Mouse (Mus musculus) embryonic facial prominence, embryonic 12.5 days (tissue): ENCODE measurements around the gene 6030468B19Rik. TPM values are rescaled to one million over a fixed set of nuclear protein-coding genes. Genes with fewer than 3 reads are reported as not detected.
"Not testable (repeated sequence)": the region's sequence is repeated elsewhere in the genome, so short reads cannot be mapped to it uniquely, and the experiment has no call there.

Source experiments
- ATAC-seq: fragments of 200-750 bp; cut with Nextera tagmentation; 2 replicates; pipeline ENCODE4 v1.8.0; 2017; ENCODE audit not compliant: insufficient number of reproducible peaks, insufficient read depth, low FRiP score, low TSS enrichment
- H3K27ac ChIP-seq: fragments of 300-500 bp; sonication (generic); 2 replicates; pipeline ENCODE4 v1.5.1; 2016; ENCODE audit warnings: mild to moderate bottlenecking
- H3K27me3 ChIP-seq: fragments of 300-500 bp; sonication (generic); 2 replicates; pipeline ENCODE4 v1.6.1; 2016; ENCODE audit warnings: mild to moderate bottlenecking, moderate library complexity
- H3K36me3 ChIP-seq: fragments of 300-500 bp; sonication (generic); 2 replicates; pipeline ENCODE4 v1.6.1; 2016; ENCODE audit warnings: mild to moderate bottlenecking
- H3K4me1 ChIP-seq: fragments of 300-500 bp; sonication (generic); 2 replicates; pipeline ENCODE4 v1.6.1; 2016
- H3K4me2 ChIP-seq: fragments of 300-500 bp; sonication (generic); replicated peaks from 2 replicates; pipeline ENCODE4 v1.6.1; 2016; ENCODE audit warnings: mild to moderate bottlenecking, moderate library complexity
- H3K4me3 ChIP-seq: fragments of 300-500 bp; sonication (generic); 2 replicates; pipeline ENCODE4 v1.5.1; 2016; ENCODE audit warnings: mild to moderate bottlenecking
- H3K9ac ChIP-seq: fragments of 300-500 bp; sonication (generic); 2 replicates; pipeline ENCODE4 v1.6.1; 2016; ENCODE audit warnings: mild to moderate bottlenecking, moderate library complexity
- H3K9me3 ChIP-seq: fragments of 300-500 bp; sonication (generic); 2 replicates; pipeline ENCODE4 v1.6.1; 2016; ENCODE audit warnings: mild to moderate bottlenecking, moderate library complexity
- WGBS: fragments of 180-500 bp; shearing (Covaris S2); methylation state at CpG from one replicate; pipeline ENCODE4 v1.1.7; 2016; 5-methylcytosine and 5-hydroxymethylcytosine counted together
- polyA plus RNA-seq: library from polyadenylated mRNA; unstranded; fragments of >200 nt; fragmentation: Nextera tagmentation; extraction: Ambion mirVana; gene quantifications from 2 replicates; pipeline ENCODE4 v1.2.1, GENCODE M21; 2016

6030468B19Rik gene
- polyA plus RNA-seq, 1 experiment from 2014 or later: 0.26 TPM

DNA sequence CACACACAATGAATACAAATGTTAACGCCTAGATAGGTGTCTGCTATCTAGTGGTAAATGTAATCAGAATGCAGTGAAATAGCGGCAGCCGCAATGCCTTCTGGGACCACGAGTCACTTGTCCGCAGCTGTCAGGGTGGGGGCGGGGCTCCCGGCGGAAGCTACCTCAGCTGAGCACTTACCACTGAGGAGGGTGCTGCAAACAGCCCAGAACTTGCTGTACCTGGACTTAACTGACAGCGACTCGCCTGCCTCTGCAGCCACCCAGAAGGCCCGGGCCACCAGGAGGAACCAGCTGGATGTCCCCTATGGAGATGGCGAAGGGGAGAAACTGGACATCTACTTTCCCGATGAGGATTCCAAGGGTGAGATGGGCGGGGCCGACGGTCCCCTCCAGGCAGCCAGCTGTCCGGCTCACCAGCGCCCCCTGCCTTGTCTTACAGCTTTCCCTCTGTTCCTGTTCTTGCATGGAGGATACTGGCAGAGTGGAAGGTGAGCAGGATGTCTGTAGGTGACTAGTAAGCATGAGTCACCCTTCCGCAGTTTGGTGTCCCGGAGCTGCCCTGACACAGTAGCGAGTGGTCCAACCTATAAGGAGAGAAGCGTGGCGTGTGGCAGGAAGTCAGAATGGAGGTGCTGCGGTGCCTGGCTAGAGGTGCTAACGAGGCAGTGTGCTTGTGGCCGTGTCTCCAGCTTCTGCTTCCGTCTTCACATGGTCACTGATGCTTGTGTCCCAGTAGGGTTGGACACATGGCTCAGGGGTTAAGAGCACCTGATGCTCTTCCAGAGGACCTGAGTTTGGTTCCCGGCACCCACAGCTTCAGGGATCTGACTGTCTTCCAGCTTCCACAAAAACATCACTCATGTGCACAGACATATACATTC is 34.9 kb downstream of the 6030468B19Rik start:
- ATAC-seq: no peak
- no peaks in the 10 kb centered on the region for H3K27me3 ChIP-seq
- WGBS: 19% methylated on average over 28 of the region's 28 CpGs
- peak overlapping the region; percentile 44 for H3K4me2 ChIP-seq
- no peak overlapping the region for H3K9ac ChIP-seq
- no peak overlapping the region for H3K27ac ChIP-seq
- H3K4me3 ChIP-seq: peak overlapping the region; percentile 24; the same call in 1 of the 2 replicates
- H3K36me3 ChIP-seq: no peaks in the 10 kb centered on the region
- H3K9me3 ChIP-seq: no peaks in the 10 kb centered on the region
- H3K4me1 ChIP-seq: peaks cover 26% of the 10 kb centered on the region; the same call in 1 of the 2 replicates

DNA sequence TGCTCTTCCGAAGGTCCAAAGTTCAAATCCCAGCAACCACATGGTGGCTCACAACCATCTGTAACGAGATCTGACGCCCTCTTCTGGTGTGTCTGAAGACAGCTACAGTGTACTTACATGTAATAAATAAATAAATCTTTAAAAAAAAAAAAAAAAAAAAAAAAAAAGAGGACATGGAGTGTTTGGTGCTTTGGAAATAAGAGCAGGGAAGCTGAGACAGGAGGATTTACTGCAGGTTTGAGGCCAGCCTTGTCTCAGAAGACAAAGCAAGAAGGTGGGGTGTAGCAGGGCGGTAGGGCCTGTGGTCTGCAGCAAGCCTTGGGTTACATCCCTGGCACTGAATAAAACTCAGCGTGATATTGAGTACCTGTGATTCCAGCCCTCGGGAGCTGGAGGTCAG is 36.0 kb downstream of the 6030468B19Rik start:
- ATAC-seq: not testable (repeated sequence)

DNA sequence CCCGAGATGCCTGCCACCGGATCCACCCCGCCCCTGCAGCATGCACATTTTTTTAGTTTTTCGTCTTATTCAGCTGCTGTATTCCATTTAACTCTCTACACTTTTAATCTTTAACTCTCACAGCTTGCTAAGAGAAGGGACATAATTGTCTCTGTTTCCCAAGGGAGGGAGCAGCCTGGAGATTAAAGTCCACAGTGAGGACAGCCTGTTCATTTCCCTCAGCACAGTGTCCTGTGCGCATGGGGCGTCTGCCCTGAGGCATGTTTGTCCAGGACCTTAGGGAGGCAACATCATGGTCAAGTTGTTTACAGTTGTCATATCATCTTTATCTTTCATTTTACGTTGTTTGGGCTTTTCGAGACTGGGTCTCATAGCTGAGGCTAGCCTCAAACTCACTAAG is 36.6 kb downstream of the 6030468B19Rik start:
- Histone ChIP-seq H3K27ac (no peak overlapping the region), H3K4me2 (no peak overlapping the region), H3K27me3 (no peaks in the 10 kb centered on the region), H3K4me3 (no peak overlapping the region), H3K9me3 (no peaks in the 10 kb centered on the region), H3K9ac (no peak overlapping the region), H3K4me1 (peaks cover 15% of the 10 kb centered on the region; the same call in 1 of the 2 replicates), H3K36me3 (no peaks in the 10 kb centered on the region)
- ATAC-seq: no peak
- WGBS: 91% methylated on average over 8 of the region's 8 CpGs

More for the DNA sequence above, 36.0 kb downstream of the 6030468B19Rik start:
- not testable (repeated sequence) for H3K36me3 ChIP-seq, H3K4me2 ChIP-seq, H3K27ac ChIP-seq, H3K4me3 ChIP-seq, H3K9ac ChIP-seq, H3K9me3 ChIP-seq, H3K27me3 ChIP-seq
- 75% methylated on average over 6 of the region's 6 CpGs for WGBS
- H3K4me1 ChIP-seq: peaks cover 18% of the 10 kb centered on the region; the same call in 1 of the 2 replicates

DNA sequence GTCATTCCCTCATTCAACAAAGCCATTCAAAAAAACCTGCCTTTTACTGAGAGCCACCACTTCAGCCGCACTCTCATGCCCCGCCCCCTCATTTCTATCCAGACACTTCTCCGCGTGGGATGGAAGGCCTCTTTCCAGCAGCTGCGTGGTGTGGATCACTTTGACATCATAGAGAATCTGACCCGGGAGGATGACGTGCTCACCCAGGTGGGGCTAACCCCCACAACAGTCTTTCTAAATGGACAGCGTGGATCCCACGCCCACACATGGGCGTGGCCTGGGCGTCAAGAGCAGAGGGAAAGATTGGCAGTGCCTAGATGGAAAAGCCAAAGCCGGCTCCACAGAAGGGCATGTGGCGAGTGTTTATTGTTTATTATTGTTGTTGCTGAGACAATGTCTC is 38.8 kb downstream of the 6030468B19Rik start:
- Histone ChIP-seq H3K27ac (no peak overlapping the region), H3K9ac (no peak overlapping the region), H3K9me3 (no peaks in the 10 kb centered on the region), H3K36me3 (no peaks in the 10 kb centered on the region), H3K4me3 (0 out of 2 replicates have a peak overlapping the region, but pooled peaks have one; percentile 7), H3K4me2 (peak overlapping the region; percentile 38), H3K27me3 (no peaks in the 10 kb centered on the region), H3K4me1 (peaks cover 13% of the 10 kb centered on the region; the same call in 1 of the 2 replicates)
- 28% methylated on average over 13 of the region's 13 CpGs for WGBS
- no peak for ATAC-seq

DNA sequence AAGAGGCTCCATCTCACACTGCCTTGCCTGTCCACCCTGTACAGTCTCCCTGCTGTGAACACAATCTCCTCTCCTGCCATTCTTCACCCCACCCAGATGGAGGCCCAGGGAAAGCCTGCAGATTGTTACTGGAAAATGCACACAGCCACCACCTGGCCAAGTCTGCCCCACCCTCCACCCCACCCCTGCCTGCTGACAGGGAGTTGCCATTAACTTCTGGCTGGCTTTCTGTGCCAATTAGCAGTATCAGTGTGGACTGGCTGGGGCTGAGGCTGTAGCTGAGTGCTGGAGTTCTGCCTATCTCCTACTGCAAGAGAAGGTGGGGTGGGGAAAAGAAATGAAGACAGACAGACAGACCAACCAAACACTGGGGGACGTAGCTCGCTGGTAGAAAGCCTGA is 41.1 kb downstream of the 6030468B19Rik start:
- no peak overlapping the region for H3K9ac ChIP-seq
- H3K27ac ChIP-seq: 0 out of 2 replicates have a peak overlapping the region, but pooled peaks have one; percentile 26
- no peaks in the 10 kb centered on the region for H3K36me3 ChIP-seq
- H3K27me3 ChIP-seq: no peaks in the 10 kb centered on the region
- WGBS: 61% methylated on average over 2 of the region's 2 CpGs
- no peak for ATAC-seq
- no peak overlapping the region for H3K4me3 ChIP-seq
- H3K4me1 ChIP-seq: 0 out of 2 replicates have a peak, but pooled peaks cover 7% of the 10 kb centered on the region
- H3K9me3 ChIP-seq: no peaks in the 10 kb centered on the region
- no peak overlapping the region for H3K4me2 ChIP-seq

- Histone ChIP-seq H3K4me1 (0 out of 2 replicates have a peak, but pooled peaks cover 7% of the 10 kb centered on the region), H3K27ac (no peak overlapping the region), H3K9me3 (no peaks in the 10 kb centered on the region), H3K9ac (no peak overlapping the region), H3K4me3 (no peak overlapping the region), H3K36me3 (no peaks in the 10 kb centered on the region), H3K27me3 (no peaks in the 10 kb centered on the region), H3K4me2 (no peak overlapping the region)
- ATAC-seq: no peak
- WGBS: 90% methylated on average over 1 of the region's 1 CpGs
Measured at GRCm38 (mm10) chr11:117839021-117839420, 41.6 kb downstream of the 6030468B19Rik start.

- H3K4me3 ChIP-seq: no peak overlapping the region
- H3K27me3 ChIP-seq: no peaks in the 10 kb centered on the region
- H3K9ac ChIP-seq: no peak overlapping the region
- H3K4me1 ChIP-seq: 0 out of 2 replicates have a peak, but pooled peaks cover 7% of the 10 kb centered on the region
- no peaks in the 10 kb centered on the region for H3K9me3 ChIP-seq
- no peak overlapping the region for H3K4me2 ChIP-seq
- ATAC-seq: no peak
- H3K27ac ChIP-seq: no peak overlapping the region
- H3K36me3 ChIP-seq: no peaks in the 10 kb centered on the region
- WGBS: 56% methylated on average over 1 of the region's 1 CpGs
Measured at GRCm38 (mm10) chr11:117840910-117841309, 43.5 kb downstream of the 6030468B19Rik start.

DNA sequence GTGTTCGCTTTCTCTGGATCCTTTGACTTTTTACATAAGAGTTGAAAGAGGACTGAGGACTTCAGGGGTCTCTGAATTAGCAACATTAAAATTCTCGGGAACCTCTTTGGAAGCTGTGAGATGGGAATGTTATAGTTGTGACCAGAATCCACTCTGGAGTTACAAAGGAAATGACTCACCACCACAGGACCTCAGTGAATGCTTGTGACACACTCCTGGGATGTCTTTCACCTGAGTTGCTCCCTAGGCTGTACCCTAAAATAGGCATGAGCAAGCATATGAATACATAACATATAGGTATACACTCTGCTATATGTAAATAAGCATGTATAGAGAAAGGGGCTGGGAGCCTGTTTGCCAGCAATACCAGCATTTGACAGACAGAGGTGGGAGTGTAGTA is 46.0 kb downstream of the 6030468B19Rik start:
- WGBS: 87% methylated on average over 2 of the region's 2 CpGs

DNA sequence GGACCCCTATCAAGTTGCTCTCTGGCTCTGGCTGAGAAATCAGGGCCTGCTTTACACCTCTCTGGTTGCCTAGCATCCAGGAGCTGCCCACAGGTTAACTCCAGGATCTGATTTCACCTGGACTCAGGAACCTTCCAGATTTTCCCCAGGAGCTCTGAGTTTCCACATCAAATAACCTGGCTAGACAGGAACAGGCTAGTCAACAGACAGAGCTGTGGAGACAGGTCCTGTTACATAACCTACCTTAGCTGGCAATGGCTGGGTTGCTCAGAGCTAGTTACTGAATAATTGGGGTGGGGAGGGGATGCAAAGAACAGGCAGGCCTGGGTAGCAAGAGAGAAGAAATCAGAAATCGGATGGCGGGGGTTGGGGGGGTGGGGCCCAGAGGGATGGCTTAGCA is 47.5 kb downstream of the 6030468B19Rik start:
- no peak overlapping the region for H3K4me2 ChIP-seq
- H3K4me3 ChIP-seq: no peak overlapping the region
- no peak overlapping the region for H3K9ac ChIP-seq
- peaks cover 17% of the 10 kb centered on the region for H3K4me1 ChIP-seq
- no peaks in the 10 kb centered on the region for H3K36me3 ChIP-seq
- H3K27ac ChIP-seq: peak overlapping the region; percentile 9; the same call in 1 of the 2 replicates
- H3K27me3 ChIP-seq: no peaks in the 10 kb centered on the region
- 86% methylated on average over 2 of the region's 2 CpGs for WGBS
- H3K9me3 ChIP-seq: no peaks in the 10 kb centered on the region
- ATAC-seq: no peak

More for the DNA sequence above, 46.0 kb downstream of the 6030468B19Rik start:
- Histone ChIP-seq H3K4me2 (no peak overlapping the region), H3K9ac (no peak overlapping the region), H3K36me3 (no peaks in the 10 kb centered on the region), H3K27ac (no peak overlapping the region), H3K4me1 (peaks cover 11% of the 10 kb centered on the region), H3K4me3 (no peak overlapping the region), H3K9me3 (no peaks in the 10 kb centered on the region), H3K27me3 (no peaks in the 10 kb centered on the region)
- ATAC-seq: no peak

GRCm38 (mm10) chr11:117845651-117846050 is 48.2 kb downstream of the 6030468B19Rik start:
- H3K36me3 ChIP-seq: no peaks in the 10 kb centered on the region
- no peak for ATAC-seq
- 85% methylated on average over 2 of the region's 2 CpGs for whole genome bisulfite sequencing
- H3K27me3 ChIP-seq: no peaks in the 10 kb centered on the region
- no peak overlapping the region for H3K4me3 ChIP-seq
- H3K27ac ChIP-seq: no peak overlapping the region
- peaks cover 23% of the 10 kb centered on the region for H3K4me1 ChIP-seq
- H3K9me3 ChIP-seq: no peaks in the 10 kb centered on the region
- H3K9ac ChIP-seq: no peak overlapping the region
- H3K4me2 ChIP-seq: no peak overlapping the region

DNA sequence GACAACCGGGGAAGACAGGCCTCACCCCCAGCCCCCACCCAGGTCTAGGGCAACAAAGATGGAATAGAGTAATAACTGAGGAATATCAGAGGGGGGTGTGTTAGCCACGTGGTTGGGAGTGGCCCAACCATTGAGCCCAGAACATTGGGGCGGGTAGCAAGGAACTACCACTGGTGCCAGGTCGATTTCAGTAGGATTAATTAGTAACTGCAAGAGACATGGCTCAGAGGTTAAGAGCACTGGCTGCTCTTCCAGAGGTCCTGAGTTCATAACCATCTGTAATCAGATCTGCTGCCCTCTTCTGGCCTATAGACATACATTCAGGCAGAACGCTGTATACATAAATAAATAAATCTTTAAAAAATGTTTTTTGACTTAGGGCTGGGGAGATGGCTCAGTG is 49.2 kb downstream of the 6030468B19Rik start:
- H3K4me3 ChIP-seq: no peak overlapping the region
- H3K36me3 ChIP-seq: peaks cover 5% of the 10 kb centered on the region; the same call in 1 of the 2 replicates
- no peak overlapping the region for H3K27ac ChIP-seq
- no peaks in the 10 kb centered on the region for H3K27me3 ChIP-seq
- ATAC-seq: no peak
- 54% methylated on average over 5 of the region's 5 CpGs for WGBS
- H3K4me2 ChIP-seq: no peak overlapping the region
- peaks cover 27% of the 10 kb centered on the region for H3K4me1 ChIP-seq
- H3K9me3 ChIP-seq: no peaks in the 10 kb centered on the region
- no peak overlapping the region for H3K9ac ChIP-seq
